Mouse (Mus musculus): ENCODE measurements around the gene Mtnr1b.

The Mtnr1b gene

DNA sequence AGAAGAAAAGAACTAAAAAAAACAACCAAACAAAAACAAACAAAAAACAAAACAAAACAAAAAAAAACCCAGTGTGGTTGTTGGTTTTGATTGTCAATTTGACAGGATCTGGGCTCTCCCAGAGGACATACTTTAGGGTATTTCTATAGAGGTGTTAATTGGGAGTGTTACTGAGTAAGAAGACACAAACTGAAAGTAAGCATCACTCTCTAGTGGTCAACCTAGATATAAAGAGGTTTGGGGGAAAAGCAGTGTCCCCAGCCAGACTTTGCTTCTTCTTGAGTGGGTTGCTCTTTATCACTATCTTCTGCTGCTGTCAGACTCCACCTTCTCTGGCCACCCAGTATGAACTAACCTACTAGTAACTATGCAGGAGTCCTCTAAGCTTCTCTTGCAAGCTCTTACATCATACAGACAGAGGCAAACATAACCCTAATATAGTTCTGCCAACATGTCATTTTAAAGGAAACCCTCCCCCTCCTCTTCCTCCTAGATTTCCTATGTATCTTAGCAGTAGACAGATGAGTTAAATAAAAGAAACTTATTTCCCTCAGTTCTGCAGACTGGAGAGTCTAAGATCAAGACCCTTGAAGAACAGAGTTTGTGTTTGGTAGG, 71.8 kb downstream of the Mtnr1b start:
- no peak for DNase-seq (ENCODE audit: low spot score)

DNA sequence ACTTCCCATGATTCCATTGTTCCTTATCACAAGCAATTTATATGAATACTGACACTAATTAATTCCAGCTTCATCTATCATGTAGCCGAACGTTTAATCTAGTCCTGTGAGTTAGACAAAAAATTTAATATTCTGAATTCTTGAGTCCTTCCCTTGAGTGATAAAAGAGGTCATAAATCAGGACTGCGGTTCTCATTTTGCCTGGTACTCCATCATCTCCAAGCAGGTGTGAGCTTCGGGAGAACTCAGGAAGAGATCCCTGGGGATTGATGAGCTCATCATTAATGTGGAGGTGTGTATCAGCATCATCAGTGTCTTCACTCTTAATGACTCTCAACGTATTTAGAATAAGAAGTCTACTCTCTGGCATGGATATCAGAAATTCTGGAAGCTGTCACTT, 74.0 kb downstream of the Mtnr1b start:
- no peak for DNase-seq (ENCODE audit: low spot score)

DNA sequence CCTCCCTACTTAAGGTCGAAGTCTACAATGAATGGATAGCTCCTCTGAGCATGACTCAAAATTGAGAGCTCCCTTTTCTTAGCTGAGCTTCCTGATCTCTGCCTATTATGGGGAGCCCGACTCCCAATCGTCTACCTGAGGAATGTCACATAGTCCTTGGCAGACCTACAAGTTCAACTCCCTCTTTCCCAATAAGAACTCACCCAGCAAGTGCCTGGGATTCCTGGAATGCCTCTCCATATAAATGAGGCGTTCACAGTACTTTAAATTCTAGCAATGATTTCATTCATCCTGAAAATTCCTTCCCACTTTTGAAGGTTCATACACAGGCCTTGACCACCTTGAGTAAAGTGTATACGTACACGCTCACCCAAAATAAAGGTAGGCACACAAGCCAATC, 79.9 kb downstream of the Mtnr1b start:
- DNase-seq (ENCODE audit: low spot score) = no peak

DNA sequence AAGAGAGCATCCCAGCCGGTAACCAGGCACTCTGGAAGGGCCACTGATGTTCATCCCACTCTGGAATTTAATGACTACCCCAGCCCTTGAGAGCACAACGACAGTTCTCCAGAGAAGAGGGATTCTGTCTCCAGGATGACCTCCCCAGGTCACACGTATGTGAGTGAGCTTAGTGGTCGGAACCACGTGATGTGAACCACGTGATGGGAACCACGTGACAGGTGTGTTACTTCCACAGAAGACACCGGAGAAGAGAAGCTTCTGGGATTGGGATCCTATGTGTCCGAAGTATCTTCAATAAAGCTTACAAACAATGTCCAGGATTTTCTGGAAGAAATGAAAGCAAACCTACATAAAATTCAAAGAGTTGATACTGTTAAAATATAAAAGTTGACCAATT, 82.3 kb downstream of the Mtnr1b start:
- no peak for DNase-seq (ENCODE audit: low spot score)

DNA sequence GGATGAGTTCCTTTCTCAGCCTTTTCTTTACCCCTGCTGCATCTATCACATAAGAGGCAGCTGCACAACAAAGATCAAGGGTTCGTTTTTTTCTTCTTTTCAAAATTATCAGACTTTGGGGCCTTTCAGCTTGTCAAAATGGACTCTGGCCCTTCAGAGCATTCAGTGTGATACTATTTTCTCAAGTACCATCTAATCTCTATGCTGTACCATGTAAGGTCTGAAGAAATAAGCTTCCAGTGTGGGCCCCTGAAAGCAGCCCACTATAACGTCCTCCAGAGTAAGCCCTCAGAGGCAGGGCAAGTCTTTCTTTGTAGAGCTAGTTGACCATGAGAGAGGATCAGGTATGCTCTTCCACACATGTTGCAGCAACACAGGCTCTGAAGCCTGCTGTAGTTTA, 87.7 kb downstream of the Mtnr1b start:
- DNase-seq (ENCODE audit: low spot score) = no peak

DNA sequence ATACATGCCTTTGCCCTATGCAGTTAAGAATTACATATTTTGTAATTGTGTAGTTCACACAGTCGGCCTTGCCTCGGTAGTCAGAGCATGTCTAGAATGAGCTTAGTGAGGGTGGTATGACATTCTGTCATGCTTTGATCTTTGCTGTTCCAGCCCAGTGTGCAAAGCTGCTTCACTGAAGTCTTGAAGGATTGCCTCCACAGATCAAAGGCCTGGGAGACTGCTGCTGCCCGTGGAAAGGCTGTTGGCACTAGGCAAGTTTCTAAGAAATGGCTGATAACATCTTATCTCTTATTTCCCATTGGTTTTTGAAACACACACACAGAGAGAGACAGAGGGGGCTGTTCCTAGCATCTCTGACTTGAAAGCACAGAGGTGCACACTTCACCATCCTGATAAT, 88.2 kb downstream of the Mtnr1b start:
- DNase-seq (ENCODE audit: low spot score) = no peak

DNA sequence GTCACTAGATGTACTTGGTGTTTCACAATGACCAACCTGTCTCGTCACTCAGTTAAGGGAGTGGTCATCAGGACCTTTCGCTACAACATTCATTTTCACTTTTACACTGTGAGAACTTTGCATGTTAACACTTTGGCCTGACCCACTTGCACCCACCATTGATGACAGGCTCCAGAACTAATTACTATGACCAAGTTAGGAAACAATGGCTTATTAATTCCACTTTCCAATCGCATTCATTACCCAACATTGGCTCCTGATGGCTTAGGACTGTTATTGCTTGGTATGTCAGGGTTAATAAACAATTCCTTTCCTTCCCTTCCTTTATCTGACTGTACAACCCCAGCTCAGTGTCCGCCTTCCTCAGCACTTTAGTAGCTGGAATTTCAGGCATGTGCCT, 92.4 kb downstream of the Mtnr1b start:
- DNase-seq (ENCODE audit: low spot score) = no peak

DNA sequence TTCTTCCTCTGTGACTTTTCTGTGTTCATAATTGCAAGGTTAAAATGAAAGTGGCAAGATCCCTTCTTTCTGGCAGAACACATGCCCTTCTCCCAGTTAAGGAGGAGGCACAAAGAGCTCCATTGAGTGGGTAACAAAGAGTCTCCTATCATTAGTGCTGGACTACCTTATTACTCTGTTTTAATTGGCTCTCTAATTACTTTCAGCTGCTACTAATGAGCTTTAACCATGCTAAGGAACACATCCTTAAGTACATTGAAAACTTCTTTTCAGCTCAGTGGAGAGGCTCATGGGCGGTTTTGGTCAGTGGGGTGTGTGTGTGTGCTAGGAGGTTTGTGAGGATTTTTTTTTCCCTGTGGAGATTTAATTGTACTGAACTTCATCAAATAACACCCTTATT, 99.4 kb downstream of the Mtnr1b start:
- no peak for DNase-seq (ENCODE audit: low spot score)
